Mouse (Mus musculus): ENCODE measurements at regions not wholly inside any gene's neighbourhood (a gene's known extent, or its start where the extent isn't known, plus 50 kb on each side); places are given as distances from the start of the nearest gene placed in this dataset.

GRCm38 (mm10) chr13:59314419-59314818 is 270.6 kb downstream of the Agtpbp1 start:
- DNase-seq: peak; percentile 5

- DNase-seq: no peak
Measured at GRCm38 (mm10) chr13:59313725-59314330, 271.2 kb downstream of the Agtpbp1 start.

- DNase-seq: no peak
Measured at GRCm38 (mm10) chr13:59292905-59293304, 292.1 kb downstream of the Agtpbp1 start.

GRCm38 (mm10) chr13:59289127-59289526 is 295.9 kb downstream of the Agtpbp1 start:
- peak; percentile 3 for DNase-seq

- no peak for DNase-seq
Measured at GRCm38 (mm10) chr13:59281199-59281598, 303.8 kb downstream of the Agtpbp1 start.

GRCm38 (mm10) chr13:59279136-59279535 is 305.9 kb downstream of the Agtpbp1 start:
- no peak for DNase-seq

GRCm38 (mm10) chr13:59271661-59272060 is 313.4 kb downstream of the Agtpbp1 start:
- DNase-seq: no peak

GRCm38 (mm10) chr13:59266854-59267253 is 318.2 kb downstream of the Agtpbp1 start:
- DNase-seq: no peak

GRCm38 (mm10) chr13:59264126-59264525 is 320.9 kb downstream of the Agtpbp1 start:
- DNase-seq: no peak

GRCm38 (mm10) chr13:59261924-59262323 is 323.1 kb downstream of the Agtpbp1 start:
- no peak for DNase-seq

GRCm38 (mm10) chr13:59255798-59256435 is 329.1 kb downstream of the Agtpbp1 start:
- no peak for DNase-seq

GRCm38 (mm10) chr13:59253667-59254558 is 331.1 kb downstream of the Agtpbp1 start:
- DNase-seq: no peak

- peak; percentile 18 for DNase-seq
Measured at GRCm38 (mm10) chr13:59251252-59252006, 333.6 kb downstream of the Agtpbp1 start.

- no peak for DNase-seq
Measured at GRCm38 (mm10) chr13:59248411-59248810, 336.6 kb downstream of the Agtpbp1 start.

GRCm38 (mm10) chr13:59246984-59247537 is 338.0 kb downstream of the Agtpbp1 start:
- DNase-seq: no peak

GRCm38 (mm10) chr13:59246070-59246469 is 339.0 kb downstream of the Agtpbp1 start:
- no peak for DNase-seq

GRCm38 (mm10) chr13:59244622-59245021 is 340.4 kb downstream of the Agtpbp1 start:
- DNase-seq: no peak

GRCm38 (mm10) chr13:59242671-59243070 is 342.4 kb downstream of the Agtpbp1 start:
- DNase-seq: no peak

GRCm38 (mm10) chr13:59238696-59239095 is 346.3 kb downstream of the Agtpbp1 start:
- DNase-seq: no peak

GRCm38 (mm10) chr13:59235836-59236235 is 349.2 kb downstream of the Agtpbp1 start:
- DNase-seq: no peak

- no peak for DNase-seq
Measured at GRCm38 (mm10) chr13:59229111-59229541, 355.9 kb downstream of the Agtpbp1 start.

- no peak for DNase-seq
Measured at GRCm38 (mm10) chr13:59228059-59228830, 356.8 kb downstream of the Agtpbp1 start.
